Mouse (Mus musculus) heart, embryonic 16.5 days (tissue): ENCODE data around the gene Tmco5. TPM values are rescaled to one million over a fixed set of nuclear protein-coding genes. Genes with fewer than 3 reads are reported as not detected.
"Not testable (repeated sequence)": the region's sequence is repeated elsewhere in the genome, so short reads cannot be mapped to it uniquely, and the experiment has no call there.

Source experiments
- ATAC-seq: fragments of 200-750 bp; cut with Nextera tagmentation; replicated peaks from 2 replicates; pipeline ENCODE4 v1.8.0; 2017; ENCODE audit warnings: moderate number of reproducible peaks; ENCODE audit not compliant: insufficient read depth, low FRiP score; ENCODE audit errors: extremely low read depth
- H3K27ac ChIP-seq: fragments of 300-500 bp; sonication (generic); 2 replicates; pipeline ENCODE4 v1.5.1; 2014; ENCODE audit warnings: mild to moderate bottlenecking, low read length, control low read depth, moderate library complexity
- H3K27me3 ChIP-seq: fragments of 300-500 bp; sonication (generic); 2 replicates; pipeline ENCODE4 v1.6.1; 2014; ENCODE audit warnings: low read length, mixed read lengths; ENCODE audit not compliant: control insufficient read depth, insufficient read depth
- H3K36me3 ChIP-seq: fragments of 300-500 bp; sonication (generic); 2 replicates; pipeline ENCODE4 v1.6.1; 2014; ENCODE audit not compliant: control insufficient read depth, insufficient read depth
- H3K4me1 ChIP-seq: fragments of 300-500 bp; sonication (generic); 2 replicates; pipeline ENCODE4 v1.6.1; 2014; ENCODE audit warnings: low read length, mixed read lengths; ENCODE audit not compliant: control insufficient read depth, insufficient read depth
- H3K4me2 ChIP-seq: fragments of 300-500 bp; sonication (generic); 2 replicates; pipeline ENCODE4 v1.6.1; 2014; ENCODE audit warnings: low read depth, mild to moderate bottlenecking, control low read depth, low read length
- H3K4me3 ChIP-seq: fragments of 300-500 bp; sonication (generic); 2 replicates; pipeline ENCODE4 v1.5.1; 2014; ENCODE audit warnings: mild to moderate bottlenecking, control low read depth, low read length
- H3K9ac ChIP-seq: fragments of 300-500 bp; sonication (generic); 2 replicates; pipeline ENCODE4 v1.6.1; 2014; ENCODE audit warnings: low read length, control low read depth
- H3K9me3 ChIP-seq: fragments of 300-500 bp; sonication (generic); replicated peaks from 2 replicates; pipeline ENCODE4 v1.6.1; 2016; ENCODE audit warnings: low read length; ENCODE audit not compliant: control insufficient read depth
- WGBS: fragments of 180-500 bp; shearing (Covaris S2); extraction: QIAGEN DNeasy Blood & Tissue Kit; methylation state at CpG from one replicate; pipeline ENCODE4 v1.1.7; 2014; 5-methylcytosine and 5-hydroxymethylcytosine counted together
- polyA plus RNA-seq: library from polyadenylated mRNA; unstranded; fragments of >200 nt; fragmentation: Nextera tagmentation; extraction: Ambion mirVana; gene quantifications from 2 replicates; pipeline ENCODE4 v1.2.1, GENCODE M21; 2015

The Tmco5 gene
- polyA plus RNA-seq, 1 experiment from 2014 or later, result not detected

- no peak for ATAC-seq
- H3K4me3 ChIP-seq, result no peak overlapping the region
- no peaks in the 10 kb centered on the region for H3K36me3 ChIP-seq
- H3K9ac ChIP-seq, result no peak overlapping the region
- H3K4me1 ChIP-seq, result no peaks in the 10 kb centered on the region
- H3K27ac ChIP-seq, result no peak overlapping the region
- H3K9me3 ChIP-seq, result no peaks in the 10 kb centered on the region
- WGBS, result 71% methylated on average over 4 of the region's 4 CpGs
- no peak overlapping the region for H3K4me2 ChIP-seq
- no peaks in the 10 kb centered on the region for H3K27me3 ChIP-seq
Observed at GRCm38 (mm10) chr2:116914636-116915035, 36.1 kb downstream of the Tmco5 start.

GRCm38 (mm10) chr2:116918598-116918997 lies 40.1 kb downstream of the Tmco5 start:
- Histone ChIP-seq H3K4me2 (no peak overlapping the region), H3K27ac (no peak overlapping the region), H3K4me1 (no peaks in the 10 kb centered on the region), H3K9ac (no peak overlapping the region), H3K9me3 (peaks cover 4% of the 10 kb centered on the region; the same call in 1 of the 2 replicates), H3K4me3 (no peak overlapping the region), H3K27me3 (no peaks in the 10 kb centered on the region), H3K36me3 (no peaks in the 10 kb centered on the region)
- 60% methylated on average over 3 of the region's 3 CpGs for WGBS
- ATAC-seq, result no peak

GRCm38 (mm10) chr2:116922580-116923500 lies 44.3 kb downstream of the Tmco5 start:
- 43% methylated on average over 9 of the region's 9 CpGs for WGBS
- Histone ChIP-seq H3K9ac (no peak overlapping the region), H3K4me1 (no peaks in the 10 kb centered on the region), H3K4me2 (no peak overlapping the region), H3K27ac (no peak overlapping the region), H3K4me3 (no peak overlapping the region), H3K9me3 (peaks cover 4% of the 10 kb centered on the region; the same call in 1 of the 2 replicates), H3K27me3 (no peaks in the 10 kb centered on the region), H3K36me3 (no peaks in the 10 kb centered on the region)
- no peak for ATAC-seq

- H3K4me2 ChIP-seq, result no peak overlapping the region
- H3K4me3 ChIP-seq, result no peak overlapping the region
- H3K9me3 ChIP-seq, result peaks cover 4% of the 10 kb centered on the region; the same call in 1 of the 2 replicates
- H3K27me3 ChIP-seq, result no peaks in the 10 kb centered on the region
- 76% methylated on average over 3 of the region's 3 CpGs for whole genome bisulfite sequencing
- no peaks in the 10 kb centered on the region for H3K36me3 ChIP-seq
- no peaks in the 10 kb centered on the region for H3K4me1 ChIP-seq
- H3K9ac ChIP-seq, result no peak overlapping the region
- H3K27ac ChIP-seq, result no peak overlapping the region
- no peak for ATAC-seq
Observed at GRCm38 (mm10) chr2:116923684-116924083, 45.2 kb downstream of the Tmco5 start.

GRCm38 (mm10) chr2:116924292-116924691 lies 45.8 kb downstream of the Tmco5 start:
- ATAC-seq, result no peak
- Histone ChIP-seq H3K36me3 (no peaks in the 10 kb centered on the region), H3K27me3 (no peaks in the 10 kb centered on the region), H3K4me1 (no peaks in the 10 kb centered on the region), H3K4me2 (no peak overlapping the region), H3K9ac (no peak overlapping the region), H3K9me3 (peaks cover 4% of the 10 kb centered on the region; the same call in 1 of the 2 replicates), H3K27ac (no peak overlapping the region), H3K4me3 (no peak overlapping the region)
- WGBS, result 84% methylated on average over 7 of the region's 7 CpGs

GRCm38 (mm10) chr2:116925230-116925629 lies 46.7 kb downstream of the Tmco5 start:
- Histone ChIP-seq H3K27ac (no peak overlapping the region), H3K36me3 (no peaks in the 10 kb centered on the region), H3K4me2 (no peak overlapping the region), H3K9me3 (peaks cover 4% of the 10 kb centered on the region; the same call in 1 of the 2 replicates), H3K4me3 (no peak overlapping the region), H3K4me1 (no peaks in the 10 kb centered on the region), H3K27me3 (no peaks in the 10 kb centered on the region), H3K9ac (no peak overlapping the region)
- 67% methylated on average over 5 of the region's 5 CpGs for WGBS
- ATAC-seq, result no peak

- no peaks in the 10 kb centered on the region for H3K9me3 ChIP-seq
- WGBS, result 74% methylated on average over 7 of the region's 7 CpGs
- no peak overlapping the region for H3K4me2 ChIP-seq
- no peaks in the 10 kb centered on the region for H3K27me3 ChIP-seq
- H3K36me3 ChIP-seq, result no peaks in the 10 kb centered on the region
- ATAC-seq, result no peak
- no peak overlapping the region for H3K9ac ChIP-seq
- no peak overlapping the region for H3K4me3 ChIP-seq
- no peaks in the 10 kb centered on the region for H3K4me1 ChIP-seq
- no peak overlapping the region for H3K27ac ChIP-seq
Observed at GRCm38 (mm10) chr2:116932218-116932617, 53.7 kb downstream of the Tmco5 start.

- H3K27ac ChIP-seq, H3K4me2 ChIP-seq, H3K4me1 ChIP-seq, H3K36me3 ChIP-seq, H3K27me3 ChIP-seq, H3K9me3 ChIP-seq, H3K4me3 ChIP-seq, ATAC-seq, H3K9ac ChIP-seq: not testable (repeated sequence)
- WGBS, result 92% methylated on average over 1 of the region's 1 CpGs
Observed at GRCm38 (mm10) chr2:116934236-116934635, 55.7 kb downstream of the Tmco5 start.

GRCm38 (mm10) chr2:116934776-116935175 lies 56.3 kb downstream of the Tmco5 start:
- no peak overlapping the region for H3K9ac ChIP-seq
- H3K27ac ChIP-seq, result no peak overlapping the region
- no peaks in the 10 kb centered on the region for H3K27me3 ChIP-seq
- H3K36me3 ChIP-seq, result no peaks in the 10 kb centered on the region
- no peak overlapping the region for H3K4me3 ChIP-seq
- no peaks in the 10 kb centered on the region for H3K4me1 ChIP-seq
- no peak overlapping the region for H3K4me2 ChIP-seq
- no peak for ATAC-seq
- no peaks in the 10 kb centered on the region for H3K9me3 ChIP-seq
